Mouse (Mus musculus) small intestine, adult 2 months (tissue): ENCODE measurements around the gene Itga9.

Experiments
- CTCF ChIP-seq: fragments of 200-500 bp; IDR thresholded peaks from 2 replicates; pipeline ENCODE4 v1.5.1; 2012; ENCODE audit warnings: low read depth, mild to moderate bottlenecking, control low read depth, inconsistent platforms, low read length, moderate library complexity, mixed read lengths; ENCODE audit not compliant: insufficient replicate concordance, insufficient read length; ENCODE audit errors: extremely low read depth
- POLR2A ChIP-seq: fragments of 200-500 bp; IDR thresholded peaks from 2 replicates; pipeline ENCODE4 v1.6.1; 2012; ENCODE audit warnings: low read depth, mild to moderate bottlenecking, control low read depth, inconsistent platforms, low read length, moderate library complexity

- TF ChIP-seq CTCF = no peak
- no peak for TF ChIP-seq POLR2A
These were observed 194.9 kb downstream of the Itga9 start for GRCm38 (mm10) chr9:118801176-118801909.
